Mouse (Mus musculus) testis, adult 2 months (tissue): ENCODE measurements at regions not wholly inside any gene's neighbourhood (a gene's known extent, or its start where the extent isn't known, plus 50 kb on each side); places are given as distances from the start of the nearest gene placed in this dataset.

Experiments
- CTCF ChIP-seq: fragments of 200-500 bp; IDR thresholded peaks from 2 replicates; pipeline ENCODE4 v1.5.1; 2012; ENCODE audit warnings: low read depth, mild to moderate bottlenecking, inconsistent platforms, low read length, moderate library complexity; ENCODE audit not compliant: control insufficient read depth, insufficient read depth, insufficient replicate concordance
- POLR2A ChIP-seq: fragments of 200-500 bp; IDR thresholded peaks from 2 replicates; pipeline ENCODE4 v1.6.1; 2012; ENCODE audit warnings: low read depth, mild to moderate bottlenecking, inconsistent platforms, low read length, moderate library complexity; ENCODE audit not compliant: control insufficient read depth

GRCm38 (mm10) chr7:83036397-83036796 lies 169.3 kb downstream of the Mex3b start:
- TF ChIP-seq CTCF (no peak), POLR2A (no peak)
